Mouse (Mus musculus) intestine, embryonic 16.5 days (tissue): Measurements from ENCODE around the gene Srr. TPM values are rescaled to one million over a fixed set of nuclear protein-coding genes. Genes with fewer than 3 reads are reported as not detected.

Experiments used
- ATAC-seq: fragments of 200-750 bp; cut with Nextera tagmentation; 2 replicates; pipeline ENCODE4 v1.8.0; 2017; ENCODE audit warnings: moderate TSS enrichment, moderate library complexity
- H3K27ac ChIP-seq: fragments of 300-500 bp; sonication (generic); 2 replicates; pipeline ENCODE4 v1.5.1; 2014; ENCODE audit warnings: mild to moderate bottlenecking, low read length
- H3K27me3 ChIP-seq: fragments of 300-500 bp; sonication (generic); replicated peaks from 2 replicates; pipeline ENCODE4 v1.6.1; 2014; ENCODE audit warnings: low read length, control low read depth, mixed read lengths; ENCODE audit not compliant: control insufficient read depth, insufficient read depth
- H3K36me3 ChIP-seq: fragments of 300-500 bp; sonication (generic); 2 replicates; pipeline ENCODE4 v1.6.1; 2014; ENCODE audit warnings: low read length, control low read depth; ENCODE audit not compliant: control insufficient read depth, insufficient read depth
- H3K4me1 ChIP-seq: fragments of 300-500 bp; sonication (generic); 2 replicates; pipeline ENCODE4 v1.6.1; 2014; ENCODE audit warnings: low read length, control low read depth, mixed read lengths; ENCODE audit not compliant: control insufficient read depth, insufficient read depth
- H3K4me2 ChIP-seq: fragments of 300-500 bp; sonication (generic); 2 replicates; pipeline ENCODE4 v1.6.1; 2014; ENCODE audit warnings: low read depth, low read length, control low read depth
- H3K4me3 ChIP-seq: fragments of 300-500 bp; sonication (generic); 2 replicates; pipeline ENCODE4 v1.5.1; 2014; ENCODE audit warnings: mild to moderate bottlenecking, low read length
- H3K9ac ChIP-seq: fragments of 300-500 bp; sonication (generic); 2 replicates; pipeline ENCODE4 v1.6.1; 2014; ENCODE audit warnings: low read depth, low read length
- H3K9me3 ChIP-seq: fragments of 300-500 bp; sonication (generic); 2 replicates; pipeline ENCODE4 v1.6.1; 2016; ENCODE audit warnings: low read length, control low read depth; ENCODE audit not compliant: control insufficient read depth
- WGBS: fragments of 180-500 bp; shearing (Covaris S2); extraction: QIAGEN DNeasy Blood & Tissue Kit; methylation state at CpG from one replicate; pipeline ENCODE4 v1.1.7; 2014; 5-methylcytosine and 5-hydroxymethylcytosine counted together
- polyA plus RNA-seq: library from polyadenylated mRNA; unstranded; fragments of >200 nt; fragmentation: Nextera tagmentation; extraction: Ambion mirVana; gene quantifications from 2 replicates; pipeline ENCODE4 v1.2.1, GENCODE M21; 2015

Srr gene
- polyA plus RNA-seq, result 18.0 and 19.6 TPM in 2 replicates

- Histone ChIP-seq H3K27me3 (no peaks in the 10 kb centered on the region), H3K27ac (peak within 1 kb of the TSS; percentile 98), H3K9ac (peak within 1 kb of the TSS; percentile 94), H3K36me3 (0 out of 2 replicates have a peak, but pooled peaks cover 3% of the 10 kb centered on the region), H3K4me1 (peaks cover 15% of the 10 kb centered on the region), H3K4me3 (peak within 1 kb of the TSS; percentile 77), H3K9me3 (no peaks in the 10 kb centered on the region), H3K4me2 (peak within 1 kb of the TSS; percentile 77)
- under 1% methylated on average over 78 of the region's 88 CpGs for WGBS
- ATAC-seq, result peak; percentile 97
These were observed at the start of gene Srr, which contains the start of gene Smg6 for GRCm38 (mm10) chr11:74925577-74926387. Srr (minus strand) TSS chr11:74925948. Smg6 (plus strand) TSS chr11:74925823.

GRCm38 (mm10) chr11:74974615-74975014 is 48.9 kb upstream of the Srr start:
- H3K9ac ChIP-seq, result no peak overlapping the region
- H3K4me3 ChIP-seq, result no peak overlapping the region
- H3K4me1 ChIP-seq, result no peaks in the 10 kb centered on the region
- no peak overlapping the region for H3K4me2 ChIP-seq
- no peak overlapping the region for H3K27ac ChIP-seq
- no peaks in the 10 kb centered on the region for H3K27me3 ChIP-seq
- ATAC-seq, result no peak
- H3K36me3 ChIP-seq, result peaks cover 3% of the 10 kb centered on the region; the same call in 1 of the 2 replicates
- H3K9me3 ChIP-seq, result no peaks in the 10 kb centered on the region

DNA sequence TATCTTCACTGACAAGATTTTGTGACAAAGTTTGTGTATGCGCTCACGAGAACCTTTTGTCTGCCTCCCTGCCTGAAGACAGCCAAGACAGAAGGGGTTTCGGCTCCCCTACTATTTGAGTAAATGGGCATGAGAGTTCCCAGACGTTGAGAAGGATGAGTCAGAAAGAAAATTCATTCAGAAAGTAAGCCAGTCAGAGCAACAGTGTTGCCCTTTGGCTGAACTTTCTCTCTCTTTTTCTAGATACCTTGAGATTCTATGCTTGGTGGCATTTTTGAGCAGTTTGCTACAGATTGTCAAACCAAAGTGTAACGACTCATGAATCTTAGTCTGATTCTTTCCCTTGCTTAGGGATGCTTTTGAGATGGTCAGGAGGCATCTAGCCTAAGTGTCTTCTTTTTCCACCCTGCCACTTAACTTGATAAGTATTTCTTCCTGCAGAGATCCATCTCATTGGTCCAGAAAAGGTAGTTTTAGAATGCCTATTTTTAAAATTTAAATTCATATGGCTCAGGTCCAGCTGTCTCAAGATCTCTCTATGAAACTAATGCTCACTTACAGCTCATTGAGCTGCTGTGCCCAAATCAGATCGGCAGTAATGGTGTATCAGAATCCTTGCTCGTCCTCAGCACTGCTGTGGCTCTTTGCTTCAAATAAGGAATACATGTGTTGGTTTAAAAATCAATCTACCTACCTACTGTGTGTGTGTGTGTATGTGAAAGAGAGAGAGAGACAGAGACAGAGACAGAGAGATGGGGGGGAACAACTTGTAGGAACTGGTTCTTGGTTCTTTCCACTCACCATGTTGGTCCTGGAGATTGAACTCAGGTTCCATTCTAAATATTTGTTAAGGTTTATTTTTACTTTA is 47.8 kb upstream of the Srr start:
- Histone ChIP-seq H3K36me3 (peaks cover 3% of the 10 kb centered on the region; the same call in 1 of the 2 replicates), H3K9ac (no peak overlapping the region), H3K4me3 (no peak overlapping the region), H3K27me3 (no peaks in the 10 kb centered on the region), H3K4me2 (no peak overlapping the region), H3K27ac (no peak overlapping the region), H3K9me3 (no peaks in the 10 kb centered on the region), H3K4me1 (no peaks in the 10 kb centered on the region)
- 79% methylated on average over 7 of the region's 7 CpGs for WGBS
- no peak for ATAC-seq

DNA sequence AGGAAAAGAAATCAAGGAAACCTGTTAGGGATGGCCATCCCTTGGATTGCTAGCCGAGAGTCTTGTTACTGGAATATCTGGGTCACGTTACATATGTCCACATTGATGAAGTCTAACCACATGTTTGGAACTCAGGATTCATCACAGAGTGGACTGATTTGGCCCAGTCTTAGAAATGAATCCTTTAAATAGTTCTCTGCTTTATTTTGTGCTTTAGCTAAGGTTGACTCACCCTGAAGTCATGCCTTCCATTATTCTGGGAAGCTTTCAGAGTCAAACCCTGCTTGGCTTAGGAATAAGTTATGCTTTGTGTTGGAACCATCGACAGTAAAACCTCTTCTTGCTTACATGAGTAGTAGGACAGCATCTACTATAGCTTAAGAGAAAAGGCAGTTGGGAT is 39.8 kb upstream of the Srr start:
- no peak overlapping the region for H3K9ac ChIP-seq
- no peak overlapping the region for H3K4me2 ChIP-seq
- H3K4me1 ChIP-seq, result peaks cover 4% of the 10 kb centered on the region
- no peak for ATAC-seq
- no peaks in the 10 kb centered on the region for H3K27me3 ChIP-seq
- 89% methylated on average over 3 of the region's 3 CpGs for WGBS
- no peaks in the 10 kb centered on the region for H3K9me3 ChIP-seq
- no peak overlapping the region for H3K4me3 ChIP-seq
- no peak overlapping the region for H3K27ac ChIP-seq
- no peaks in the 10 kb centered on the region for H3K36me3 ChIP-seq

- Histone ChIP-seq H3K27me3 (no peaks in the 10 kb centered on the region), H3K9ac (no peak overlapping the region), H3K36me3 (no peaks in the 10 kb centered on the region), H3K4me2 (no peak overlapping the region), H3K9me3 (no peaks in the 10 kb centered on the region), H3K4me3 (no peak overlapping the region), H3K27ac (peak overlapping the region; percentile 13; the same call in 1 of the 2 replicates), H3K4me1 (peaks cover 4% of the 10 kb centered on the region)
- 77% methylated on average over 2 of the region's 2 CpGs for WGBS
- no peak for ATAC-seq
These were observed 37.2 kb upstream of the Srr start for GRCm38 (mm10) chr11:74962846-74963407.

GRCm38 (mm10) chr11:74961953-74962352 is 36.2 kb upstream of the Srr start:
- H3K36me3 ChIP-seq, result no peaks in the 10 kb centered on the region
- no peaks in the 10 kb centered on the region for H3K27me3 ChIP-seq
- peak; percentile 71 for ATAC-seq
- H3K9me3 ChIP-seq, result no peaks in the 10 kb centered on the region
- no peak overlapping the region for H3K4me3 ChIP-seq
- no peak overlapping the region for H3K4me2 ChIP-seq
- no peak overlapping the region for H3K27ac ChIP-seq
- H3K9ac ChIP-seq, result no peak overlapping the region
- H3K4me1 ChIP-seq, result peaks cover 4% of the 10 kb centered on the region

DNA sequence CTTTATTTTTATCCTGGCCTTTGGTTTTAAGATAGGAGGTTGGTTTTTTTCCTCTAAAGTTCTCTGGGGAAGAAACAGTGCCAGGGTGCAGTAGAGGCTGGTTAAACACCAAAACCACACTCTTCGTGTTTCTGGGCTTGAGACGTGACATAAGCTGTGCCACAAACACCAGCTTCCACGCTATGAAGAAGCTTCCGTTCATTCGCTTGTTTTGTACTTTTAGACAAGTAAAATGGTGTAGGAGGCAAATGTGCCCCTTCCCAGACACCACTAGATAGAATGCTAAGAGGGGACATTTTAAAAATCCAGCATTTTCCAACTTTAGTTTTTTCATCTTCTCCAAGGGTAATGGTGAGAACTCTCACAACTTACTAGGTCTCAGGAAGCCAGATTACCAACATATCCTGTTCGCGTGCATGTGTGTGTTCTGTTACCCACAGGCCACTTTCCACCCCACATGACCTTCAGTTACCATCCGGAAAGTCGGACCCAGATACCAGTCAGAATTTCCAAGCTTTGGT is 34.3 kb upstream of the Srr start:
- ATAC-seq, result no peak
- WGBS, result 89% methylated on average over 9 of the region's 9 CpGs
- Histone ChIP-seq H3K27me3 (no peaks in the 10 kb centered on the region), H3K27ac (no peak overlapping the region), H3K36me3 (no peaks in the 10 kb centered on the region), H3K4me3 (no peak overlapping the region), H3K9me3 (no peaks in the 10 kb centered on the region), H3K4me2 (no peak overlapping the region), H3K4me1 (peaks cover 6% of the 10 kb centered on the region), H3K9ac (no peak overlapping the region)

DNA sequence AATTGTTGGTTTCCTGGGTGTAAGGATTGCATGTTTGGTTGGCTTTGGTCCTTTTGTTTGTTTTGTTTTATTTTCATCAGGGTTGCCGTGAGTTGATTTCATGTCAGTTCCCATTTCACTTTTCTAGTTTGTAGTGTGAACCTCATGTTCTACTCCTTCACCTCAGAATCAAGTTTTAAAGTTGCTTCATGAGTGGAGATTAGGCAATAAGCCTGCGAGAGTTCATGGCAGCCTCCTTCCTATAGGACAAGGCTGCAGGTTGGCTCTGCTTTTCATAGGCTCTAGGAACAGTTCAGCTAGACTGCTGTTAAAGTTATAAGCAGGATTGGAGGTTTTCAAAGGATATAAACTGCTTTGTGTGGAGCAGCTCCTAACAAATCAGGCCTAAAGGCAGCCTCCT is 33.8 kb upstream of the Srr start:
- 0 out of 2 replicates have a peak overlapping the region, but pooled peaks have one; percentile 30 for H3K27ac ChIP-seq
- 83% methylated on average over 2 of the region's 2 CpGs for WGBS

DNA sequence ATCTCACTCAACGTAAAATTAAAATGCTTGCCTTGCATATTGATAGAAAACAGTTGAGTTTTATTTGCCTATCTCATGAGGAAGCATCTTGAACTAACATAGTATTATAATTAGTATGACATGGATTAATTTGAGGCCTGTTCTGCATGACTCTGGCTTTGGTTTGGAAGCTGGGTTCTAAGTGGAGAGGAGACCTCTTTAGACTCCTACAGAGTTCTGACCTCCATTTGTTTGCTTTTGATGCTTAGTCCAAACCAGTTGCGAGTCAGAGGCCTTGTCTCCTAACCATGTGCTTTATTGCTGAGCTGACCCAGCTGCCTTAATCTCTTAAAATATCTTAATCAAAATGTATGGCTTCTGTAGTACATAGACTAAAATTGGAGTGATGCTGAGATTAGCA is 31.9 kb upstream of the Srr start:
- Histone ChIP-seq H3K9ac (no peak overlapping the region), H3K4me1 (0 out of 2 replicates have a peak, but pooled peaks cover 3% of the 10 kb centered on the region), H3K27ac (no peak overlapping the region), H3K36me3 (no peaks in the 10 kb centered on the region), H3K4me2 (no peak overlapping the region), H3K9me3 (no peaks in the 10 kb centered on the region), H3K27me3 (no peaks in the 10 kb centered on the region), H3K4me3 (no peak overlapping the region)
- 76% methylated on average over 2 of the region's 2 CpGs for WGBS
- no peak for ATAC-seq

More for the DNA sequence above, 33.8 kb upstream of the Srr start:
- Histone ChIP-seq H3K4me1 (peaks cover 8% of the 10 kb centered on the region), H3K9me3 (no peaks in the 10 kb centered on the region), H3K4me2 (no peak overlapping the region), H3K4me3 (no peak overlapping the region), H3K27me3 (no peaks in the 10 kb centered on the region), H3K36me3 (no peaks in the 10 kb centered on the region), H3K9ac (no peak overlapping the region)
- ATAC-seq, result no peak
